Mouse (Mus musculus): ENCODE results near the gene Auh.

DNA sequence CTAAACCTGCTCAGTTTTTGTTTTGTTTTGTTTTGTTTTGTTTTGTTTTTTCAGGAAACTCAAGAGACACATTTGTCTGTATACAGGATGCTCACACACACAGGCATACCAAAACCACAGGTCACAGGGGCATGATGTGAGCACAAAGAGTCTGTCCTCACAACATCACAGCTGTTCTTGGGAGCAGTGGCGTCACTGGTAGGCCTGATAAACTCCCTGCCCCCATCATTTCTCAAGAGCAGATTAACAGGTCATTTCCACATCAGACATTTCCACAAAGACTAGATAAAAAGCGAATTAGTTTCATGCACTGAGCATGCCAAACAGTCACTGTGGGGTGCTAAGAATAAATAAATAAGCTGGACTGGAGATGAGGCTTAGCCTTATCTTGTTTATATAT is 101.3 kb downstream of the Auh start:
- no peak for TF ChIP-seq POLR2A (IDR thresholded peaks at IDR 0.05; ENCODE audit: insufficient read depth, low read depth, low read length)
- TF ChIP-seq CTCF (IDR thresholded peaks at IDR 0.05), result no peak
- TF ChIP-seq EP300 (IDR thresholded peaks at IDR 0.05; ENCODE audit: insufficient read depth, low read depth, low read length), result no peak
